Mouse (Mus musculus) embryonic facial prominence, embryonic 15.5 days (tissue): ENCODE data around the gene Tnfsf15. TPM values are rescaled to one million over a fixed set of nuclear protein-coding genes. Genes with fewer than 3 reads are reported as not detected.

ENCODE experiments used
- ATAC-seq: fragments of 200-750 bp; cut with Nextera tagmentation; 2 replicates; pipeline ENCODE4 v1.8.0; 2017; ENCODE audit warnings: low read depth, moderate TSS enrichment; ENCODE audit not compliant: insufficient number of reproducible peaks, low FRiP score, low TSS enrichment
- H3K27ac ChIP-seq: fragments of 300-500 bp; sonication (generic); replicated peaks from 2 replicates; pipeline ENCODE4 v1.5.1; 2015; ENCODE audit warnings: mild to moderate bottlenecking, inconsistent platforms
- H3K27me3 ChIP-seq: fragments of 300-500 bp; sonication (generic); 2 replicates; pipeline ENCODE4 v1.6.1; 2015; ENCODE audit warnings: inconsistent platforms
- H3K36me3 ChIP-seq: fragments of 300-500 bp; sonication (generic); 2 replicates; pipeline ENCODE4 v1.6.1; 2015; ENCODE audit warnings: mild to moderate bottlenecking, inconsistent platforms
- H3K4me1 ChIP-seq: fragments of 300-500 bp; sonication (generic); 2 replicates; pipeline ENCODE4 v1.6.1; 2015; ENCODE audit warnings: inconsistent platforms
- H3K4me2 ChIP-seq: fragments of 300-500 bp; sonication (generic); replicated peaks from 2 replicates; pipeline ENCODE4 v1.6.1; 2015; ENCODE audit warnings: mild to moderate bottlenecking, inconsistent platforms
- H3K4me3 ChIP-seq: fragments of 300-500 bp; sonication (generic); replicated peaks from 2 replicates; pipeline ENCODE4 v1.5.1; 2015; ENCODE audit warnings: mild to moderate bottlenecking, inconsistent platforms
- H3K9ac ChIP-seq: fragments of 300-500 bp; sonication (generic); 2 replicates; pipeline ENCODE4 v1.6.1; 2015; ENCODE audit warnings: inconsistent platforms
- H3K9me3 ChIP-seq: fragments of 300-500 bp; sonication (generic); replicated peaks from 2 replicates; pipeline ENCODE4 v1.6.1; 2016; ENCODE audit warnings: inconsistent platforms
- WGBS: fragments of 180-500 bp; shearing (Covaris S2); methylation state at CpG from one replicate; pipeline ENCODE4 v1.1.7; 2015; 5-methylcytosine and 5-hydroxymethylcytosine counted together
- polyA plus RNA-seq: library from polyadenylated mRNA; unstranded; fragments of >200 nt; fragmentation: Nextera tagmentation; extraction: Ambion mirVana; gene quantifications from 2 replicates; pipeline ENCODE4 v1.2.1, GENCODE M21; 2015

Gene Tnfsf15
- polyA plus RNA-seq, 1 experiment from 2014 or later = 0.11 TPM

GRCm38 (mm10) chr4:63704232-63704631 is 40.7 kb downstream of the Tnfsf15 start:
- Histone ChIP-seq H3K9me3 (no peaks in the 10 kb centered on the region), H3K4me3 (no peak overlapping the region), H3K9ac (no peak overlapping the region), H3K4me2 (no peak overlapping the region), H3K27me3 (no peaks in the 10 kb centered on the region), H3K36me3 (no peaks in the 10 kb centered on the region), H3K4me1 (no peaks in the 10 kb centered on the region), H3K27ac (no peak overlapping the region)
- WGBS = 76% methylated on average over 5 of the region's 5 CpGs
- ATAC-seq = no peak

GRCm38 (mm10) chr4:63703686-63704085 is 41.2 kb downstream of the Tnfsf15 start:
- 93% methylated on average over 2 of the region's 2 CpGs for WGBS
- Histone ChIP-seq H3K4me1 (no peaks in the 10 kb centered on the region), H3K4me2 (no peak overlapping the region), H3K4me3 (no peak overlapping the region), H3K27me3 (no peaks in the 10 kb centered on the region), H3K9ac (no peak overlapping the region), H3K27ac (no peak overlapping the region), H3K36me3 (no peaks in the 10 kb centered on the region), H3K9me3 (no peaks in the 10 kb centered on the region)
- ATAC-seq = no peak

- Histone ChIP-seq H3K9me3 (no peaks in the 10 kb centered on the region), H3K4me2 (no peak overlapping the region), H3K9ac (no peak overlapping the region), H3K27me3 (no peaks in the 10 kb centered on the region), H3K4me1 (no peaks in the 10 kb centered on the region), H3K36me3 (no peaks in the 10 kb centered on the region), H3K4me3 (no peak overlapping the region), H3K27ac (no peak overlapping the region)
- 53% methylated on average over 4 of the region's 4 CpGs for WGBS
- ATAC-seq = no peak
Measured at GRCm38 (mm10) chr4:63702006-63702704, 42.8 kb downstream of the Tnfsf15 start.

GRCm38 (mm10) chr4:63699749-63700148 is 45.2 kb downstream of the Tnfsf15 start:
- ATAC-seq = no peak
- no peak overlapping the region for H3K4me2 ChIP-seq
- H3K4me3 ChIP-seq = no peak overlapping the region
- no peaks in the 10 kb centered on the region for H3K9me3 ChIP-seq
- no peaks in the 10 kb centered on the region for H3K27me3 ChIP-seq
- H3K4me1 ChIP-seq = no peaks in the 10 kb centered on the region
- WGBS = 59% methylated on average over 3 of the region's 3 CpGs
- no peaks in the 10 kb centered on the region for H3K36me3 ChIP-seq
- no peak overlapping the region for H3K27ac ChIP-seq
- no peak overlapping the region for H3K9ac ChIP-seq

- H3K9ac ChIP-seq = no peak overlapping the region
- H3K36me3 ChIP-seq = no peaks in the 10 kb centered on the region
- ATAC-seq = no peak
- H3K4me1 ChIP-seq = no peaks in the 10 kb centered on the region
- H3K27me3 ChIP-seq = no peaks in the 10 kb centered on the region
- no peak overlapping the region for H3K4me2 ChIP-seq
- WGBS = 91% methylated on average over 4 of the region's 4 CpGs
- no peak overlapping the region for H3K4me3 ChIP-seq
- no peak overlapping the region for H3K27ac ChIP-seq
- H3K9me3 ChIP-seq = no peaks in the 10 kb centered on the region
Measured at GRCm38 (mm10) chr4:63696921-63697320, 48.0 kb downstream of the Tnfsf15 start.

- ATAC-seq = no peak
- Histone ChIP-seq H3K4me3 (no peak overlapping the region), H3K9me3 (no peaks in the 10 kb centered on the region), H3K4me2 (no peak overlapping the region), H3K27me3 (no peaks in the 10 kb centered on the region), H3K9ac (no peak overlapping the region), H3K36me3 (no peaks in the 10 kb centered on the region), H3K27ac (no peak overlapping the region), H3K4me1 (no peaks in the 10 kb centered on the region)
Measured at GRCm38 (mm10) chr4:63692351-63692750, 52.6 kb downstream of the Tnfsf15 start.

GRCm38 (mm10) chr4:63687429-63687828 is 57.5 kb downstream of the Tnfsf15 start:
- no peak for ATAC-seq
- WGBS = 72% methylated on average over 8 of the region's 8 CpGs
- H3K27me3 ChIP-seq = no peaks in the 10 kb centered on the region

GRCm38 (mm10) chr4:63686157-63686556 is 58.8 kb downstream of the Tnfsf15 start:
- no peak for ATAC-seq

More at GRCm38 (mm10) chr4:63687429-63687828, 57.5 kb downstream of the Tnfsf15 start:
- Histone ChIP-seq H3K27ac (no peak overlapping the region), H3K36me3 (no peaks in the 10 kb centered on the region), H3K4me3 (no peak overlapping the region), H3K4me1 (no peaks in the 10 kb centered on the region), H3K9ac (no peak overlapping the region), H3K9me3 (no peaks in the 10 kb centered on the region), H3K4me2 (no peak overlapping the region)

GRCm38 (mm10) chr4:63685253-63685525 is 59.7 kb downstream of the Tnfsf15 start:
- WGBS = 59% methylated on average over 4 of the region's 4 CpGs

More at GRCm38 (mm10) chr4:63686157-63686556, 58.8 kb downstream of the Tnfsf15 start:
- Histone ChIP-seq H3K9me3 (no peaks in the 10 kb centered on the region), H3K4me3 (no peak overlapping the region), H3K9ac (no peak overlapping the region), H3K27ac (no peak overlapping the region), H3K36me3 (no peaks in the 10 kb centered on the region), H3K4me2 (no peak overlapping the region), H3K4me1 (no peaks in the 10 kb centered on the region), H3K27me3 (no peaks in the 10 kb centered on the region)

GRCm38 (mm10) chr4:63684412-63685252 is 60.3 kb downstream of the Tnfsf15 start:
- ATAC-seq = no peak
- Histone ChIP-seq H3K9me3 (no peaks in the 10 kb centered on the region), H3K27ac (no peak overlapping the region), H3K4me2 (no peak overlapping the region), H3K9ac (no peak overlapping the region), H3K27me3 (no peaks in the 10 kb centered on the region), H3K4me1 (no peaks in the 10 kb centered on the region), H3K4me3 (no peak overlapping the region), H3K36me3 (no peaks in the 10 kb centered on the region)
- 87% methylated on average over 10 of the region's 10 CpGs for WGBS

More at GRCm38 (mm10) chr4:63685253-63685525, 59.7 kb downstream of the Tnfsf15 start:
- Histone ChIP-seq H3K9ac (no peak overlapping the region), H3K27me3 (no peaks in the 10 kb centered on the region), H3K4me1 (no peaks in the 10 kb centered on the region), H3K9me3 (no peaks in the 10 kb centered on the region), H3K36me3 (no peaks in the 10 kb centered on the region), H3K27ac (no peak overlapping the region), H3K4me2 (no peak overlapping the region), H3K4me3 (no peak overlapping the region)
- no peak for ATAC-seq

GRCm38 (mm10) chr4:63683716-63684115 is 61.2 kb downstream of the Tnfsf15 start:
- no peaks in the 10 kb centered on the region for H3K27me3 ChIP-seq
- no peak overlapping the region for H3K27ac ChIP-seq
- H3K9ac ChIP-seq = no peak overlapping the region
- H3K4me2 ChIP-seq = no peak overlapping the region
- WGBS = 79% methylated on average over 6 of the region's 6 CpGs
- ATAC-seq = no peak
- no peaks in the 10 kb centered on the region for H3K9me3 ChIP-seq
- no peak overlapping the region for H3K4me3 ChIP-seq
- H3K36me3 ChIP-seq = no peaks in the 10 kb centered on the region
- H3K4me1 ChIP-seq = no peaks in the 10 kb centered on the region

- Histone ChIP-seq H3K4me3 (no peak overlapping the region), H3K4me1 (no peaks in the 10 kb centered on the region), H3K27me3 (no peaks in the 10 kb centered on the region), H3K9ac (no peak overlapping the region), H3K9me3 (no peaks in the 10 kb centered on the region), H3K27ac (no peak overlapping the region), H3K36me3 (no peaks in the 10 kb centered on the region), H3K4me2 (no peak overlapping the region)
- WGBS = 80% methylated on average over 11 of the region's 11 CpGs
- no peak for ATAC-seq
Measured at GRCm38 (mm10) chr4:63683056-63683455, 61.9 kb downstream of the Tnfsf15 start.
